Mouse (Mus musculus) thymus, adult 2 months (tissue): ENCODE measurements around the gene Eri2. TPM values are rescaled to one million over a fixed set of nuclear protein-coding genes. Genes with fewer than 3 reads are reported as not detected.
"Not testable (repeated sequence)": the region's sequence is repeated elsewhere in the genome, so short reads cannot be mapped to it uniquely, and the experiment has no call there.

Source experiments
- DNase-seq: peaks from one replicate; pipeline ENCODE4 v3.0.0; 2021
- H3K27ac ChIP-seq: fragments of 200-500 bp; 2 replicates; pipeline ENCODE4 v1.5.1; 2012; ENCODE audit warnings: low read length, control low read depth; ENCODE audit not compliant: control insufficient read depth, insufficient read depth
- H3K27me3 ChIP-seq: fragments of 200-500 bp; 2 replicates; pipeline ENCODE4 v1.6.1; 2012; ENCODE audit warnings: mild to moderate bottlenecking, low read length, moderate library complexity, mixed read lengths; ENCODE audit not compliant: control insufficient read depth, insufficient read depth
- H3K36me3 ChIP-seq: fragments of 200-500 bp; 2 replicates; pipeline ENCODE4 v1.6.1; 2012; ENCODE audit warnings: mild to moderate bottlenecking, low read length, moderate library complexity; ENCODE audit not compliant: control insufficient read depth, insufficient read depth
- H3K4me1 ChIP-seq: fragments of 200-500 bp; replicated peaks from 2 replicates; pipeline ENCODE4 v1.6.1; 2012; ENCODE audit warnings: low read length; ENCODE audit not compliant: control insufficient read depth, insufficient read depth
- H3K4me3 ChIP-seq: fragments of 200-500 bp; 2 replicates; pipeline ENCODE4 v1.5.1; 2012; ENCODE audit warnings: mild to moderate bottlenecking, low read length, control low read depth, moderate library complexity; ENCODE audit not compliant: control insufficient read depth, insufficient read depth
- CTCF ChIP-seq: fragments of 200-500 bp; IDR thresholded peaks from 2 replicates; pipeline ENCODE4 v1.5.1; 2012; ENCODE audit warnings: mild to moderate bottlenecking, control low read depth, low read length, moderate library complexity, borderline replicate concordance; ENCODE audit not compliant: control insufficient read depth, poor library complexity, insufficient read depth; ENCODE audit errors: extremely low read depth
- POLR2A ChIP-seq: fragments of 200-500 bp; IDR thresholded peaks from 2 replicates; pipeline ENCODE4 v1.6.1; 2012; ENCODE audit warnings: mild to moderate bottlenecking, low read length, control low read depth, moderate library complexity; ENCODE audit not compliant: control insufficient read depth, poor library complexity, insufficient read depth; ENCODE audit errors: extremely low read depth
- WGBS: fragments of 180-500 bp; shearing (Covaris S2); methylation state at CpG from one replicate; pipeline ENCODE4 v1.1.7; 2018; 5-methylcytosine and 5-hydroxymethylcytosine counted together
- polyA plus RNA-seq: library from polyadenylated mRNA; depleted of rRNA; stranded (reverse); fragments of >200 nt; gene quantifications from 2 replicates; pipeline ENCODE4 v1.2.3, GENCODE M21; 2012

Eri2 gene
- polyA plus RNA-seq, 1 experiment, result 2.9 TPM

GRCm38 (mm10) chr7:119748761-119749160, 45.1 kb downstream of the Eri2 start:
- DNase-seq, result no peak
- H3K27ac ChIP-seq, result no peak overlapping the region
- WGBS, result 82% methylated on average over 2 of the region's 2 CpGs
- H3K4me3 ChIP-seq, result no peak overlapping the region
- H3K36me3 ChIP-seq, result no peaks in the 10 kb centered on the region
- no peaks in the 10 kb centered on the region for H3K4me1 ChIP-seq
- TF ChIP-seq POLR2A (no peak), CTCF (no peak)
- no peaks in the 10 kb centered on the region for H3K27me3 ChIP-seq

- no peaks in the 10 kb centered on the region for H3K27me3 ChIP-seq
- DNase-seq, result no peak
- no peak for TF ChIP-seq POLR2A
- TF ChIP-seq CTCF, result no peak
- no peaks in the 10 kb centered on the region for H3K36me3 ChIP-seq
- H3K4me3 ChIP-seq, result no peak overlapping the region
- no peaks in the 10 kb centered on the region for H3K4me1 ChIP-seq
- no peak overlapping the region for H3K27ac ChIP-seq
- 86% methylated on average over 1 of the region's 1 CpGs for WGBS
Observed at GRCm38 (mm10) chr7:119745869-119746268, 48.0 kb downstream of the Eri2 start.

- Histone ChIP-seq H3K27me3 (no peaks in the 10 kb centered on the region), H3K27ac (no peak overlapping the region), H3K4me3 (no peak overlapping the region), H3K36me3 (no peaks in the 10 kb centered on the region), H3K4me1 (no peaks in the 10 kb centered on the region)
- TF ChIP-seq POLR2A (no peak), CTCF (peak; percentile 55; the same call in 1 of the 2 replicates)
- 16% methylated on average over 34 of the region's 34 CpGs for whole genome bisulfite sequencing
- no peak for DNase-seq
Observed at GRCm38 (mm10) chr7:119744321-119744720, 49.5 kb downstream of the Eri2 start.

- WGBS, result 7% methylated on average over 38 of the region's 44 CpGs
- H3K27ac ChIP-seq, H3K27me3 ChIP-seq, H3K4me1 ChIP-seq, DNase-seq, H3K4me3 ChIP-seq, H3K36me3 ChIP-seq: not testable (repeated sequence)
Observed at GRCm38 (mm10) chr7:119739798-119740468, 53.9 kb downstream of the Eri2 start.

GRCm38 (mm10) chr7:119738877-119739276, 55.0 kb downstream of the Eri2 start:
- no peaks in the 10 kb centered on the region for H3K36me3 ChIP-seq
- no peak for DNase-seq
- H3K4me1 ChIP-seq, result no peaks in the 10 kb centered on the region
- no peaks in the 10 kb centered on the region; the same call in 1 of the 2 replicates for H3K27me3 ChIP-seq
- TF ChIP-seq CTCF (no peak), POLR2A (no peak)
- 86% methylated on average over 2 of the region's 2 CpGs for WGBS
- H3K27ac ChIP-seq, result no peak overlapping the region
- H3K4me3 ChIP-seq, result no peak overlapping the region

GRCm38 (mm10) chr7:119731262-119731661, 62.6 kb downstream of the Eri2 start:
- not testable (repeated sequence) for H3K4me3 ChIP-seq, H3K4me1 ChIP-seq, H3K27ac ChIP-seq, H3K36me3 ChIP-seq, H3K27me3 ChIP-seq
- WGBS, result 84% methylated on average over 4 of the region's 4 CpGs
- peak; percentile 22 for DNase-seq

GRCm38 (mm10) chr7:119727621-119728020, 66.2 kb downstream of the Eri2 start:
- H3K27ac ChIP-seq, result no peak overlapping the region
- no peaks in the 10 kb centered on the region for H3K4me1 ChIP-seq
- H3K36me3 ChIP-seq, result no peaks in the 10 kb centered on the region
- TF ChIP-seq POLR2A, result no peak
- no peak for TF ChIP-seq CTCF
- H3K27me3 ChIP-seq, result no peaks in the 10 kb centered on the region
- 77% methylated on average over 2 of the region's 2 CpGs for WGBS
- no peak for DNase-seq
- H3K4me3 ChIP-seq, result no peak overlapping the region
